Mouse (Mus musculus) 3T3-L1 (cell line): ENCODE results near the gene Mup4.
A peak's percentile ranks its signal among the peaks of the same experiment; 100 is the strongest.
"Not testable (repeated sequence)": the region's sequence is repeated elsewhere in the genome, so short reads cannot be mapped to it uniquely, and the experiment has no call there.

Experiments used
- DNase-seq: peaks from one replicate; pipeline ENCODE4 v3.0.0-alpha.2; 2015; ENCODE audit warnings: low read depth, low spot score

Mup4 gene

DNA sequence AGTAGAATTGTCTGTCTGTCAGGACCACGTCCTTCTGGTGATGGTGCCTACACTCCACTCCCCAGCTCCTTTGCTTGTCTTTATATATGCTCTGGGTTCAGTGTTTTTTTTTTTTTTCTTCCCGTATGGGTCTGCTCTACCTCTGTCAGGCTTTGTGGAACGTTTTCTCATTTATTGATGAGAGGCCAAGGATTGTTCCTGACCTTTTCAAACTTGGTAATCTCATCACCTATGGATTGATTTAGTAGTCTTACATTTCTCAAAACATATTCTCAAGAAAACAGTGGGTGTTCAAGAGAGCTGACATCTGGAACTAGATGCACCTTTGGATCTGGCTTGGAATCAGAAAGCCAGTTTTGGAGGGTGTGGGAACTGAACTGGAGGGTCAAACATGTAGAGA is at the start of gene Mup4:
Gene Mup4 (minus strand): TSS at position 101 of the 400 bp plus-strand sequence.
- no peak for DNase-seq

GRCm38 (mm10) chr4:59997894-59998293 is 37.4 kb upstream of the Mup4 start:
- DNase-seq = not testable (repeated sequence)

- no peak for DNase-seq
Measured at GRCm38 (mm10) chr4:59963405-59964344, 3.2 kb upstream of the Mup4 start, which contains the start of gene Mup6. Gene Mup6 (plus strand): TSS chr4:59964294.

- no peak for DNase-seq
Measured at GRCm38 (mm10) chr4:59937543-59937942, 23.0 kb downstream of the Mup4 start.

GRCm38 (mm10) chr4:59932505-59933281 is 27.8 kb downstream of the Mup4 start:
- peak; percentile 58 for DNase-seq

GRCm38 (mm10) chr4:59928347-59928746 is 32.2 kb downstream of the Mup4 start:
- DNase-seq = peak; percentile 90

- no peak for DNase-seq
Measured at GRCm38 (mm10) chr4:59927666-59928065, 32.8 kb downstream of the Mup4 start.

DNA sequence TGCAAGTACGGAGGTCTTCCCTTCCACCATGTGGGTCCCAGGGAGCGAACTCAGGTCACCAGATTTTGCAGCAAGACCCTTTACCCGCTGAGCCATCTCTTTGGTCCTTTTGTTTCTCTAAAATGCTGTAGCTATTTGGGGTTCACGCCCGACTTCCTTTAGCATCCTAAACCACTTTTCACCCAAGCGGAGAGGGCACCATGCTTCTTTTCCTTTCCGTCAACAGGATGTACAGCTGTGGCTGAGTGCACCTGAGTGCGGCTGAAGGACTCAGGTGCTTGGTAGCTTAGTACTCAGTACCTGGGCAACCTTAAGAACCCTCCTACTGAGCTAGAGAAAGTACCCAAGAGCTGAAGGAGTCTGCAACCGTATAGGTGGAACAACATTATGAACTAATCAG is 35.4 kb downstream of the Mup4 start:
- no peak for DNase-seq

GRCm38 (mm10) chr4:59917966-59918365 is 42.5 kb downstream of the Mup4 start:
- no peak for DNase-seq

- no peak for DNase-seq
Measured at GRCm38 (mm10) chr4:59914608-59915403, 45.7 kb downstream of the Mup4 start, which contains the start of gene Slc46a2. Gene Slc46a2 (minus strand): TSS chr4:59915056.

DNA sequence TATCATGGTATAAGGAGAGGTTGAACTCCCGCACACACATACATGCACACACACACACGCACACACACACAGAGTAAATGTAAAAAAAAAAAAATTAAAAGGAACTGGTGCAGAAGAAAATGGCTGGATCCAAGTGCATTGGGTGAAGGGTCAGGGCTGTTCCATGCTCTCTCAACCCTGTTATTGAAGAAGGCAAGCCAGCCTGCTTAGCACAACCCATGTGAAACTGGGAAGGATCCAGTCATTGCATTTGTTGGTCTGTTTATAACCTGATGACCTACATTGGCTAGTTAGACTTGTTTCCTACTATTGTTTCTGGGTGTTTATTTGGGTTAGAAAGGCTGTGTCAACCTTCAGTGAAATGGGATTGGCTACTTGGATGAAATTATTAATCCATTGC is 51.7 kb downstream of the Mup4 start:
- no peak for DNase-seq

GRCm38 (mm10) chr4:59907657-59908230 is 52.8 kb downstream of the Mup4 start:
- DNase-seq = peak; percentile 73

DNA sequence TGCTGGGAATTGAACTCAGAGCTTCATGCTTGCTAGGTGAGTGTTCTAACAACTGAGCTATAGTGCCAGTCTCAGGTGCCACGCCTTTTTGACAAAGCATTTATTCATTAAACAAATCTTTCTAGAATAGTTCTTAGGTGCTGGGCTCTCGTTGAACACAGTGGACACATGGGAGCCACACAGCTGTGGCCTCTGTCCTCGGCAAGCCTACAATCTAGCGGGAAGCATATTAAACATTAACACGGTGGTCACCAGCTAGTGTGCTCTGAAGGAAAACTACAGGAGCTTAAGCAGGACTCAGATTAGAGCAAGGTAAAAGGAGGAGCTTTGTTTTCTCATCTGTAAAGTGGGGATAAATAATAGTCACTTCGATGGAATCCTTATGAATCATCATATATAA is 53.4 kb downstream of the Mup4 start:
- DNase-seq = no peak
